Mouse (Mus musculus) megakaryocyte-erythroid progenitor cell, adult 5-6 weeks (primary cell): ENCODE data around the gene Acvr1b. TPM values are rescaled to one million over a fixed set of nuclear protein-coding genes. Genes with fewer than 3 reads are reported as not detected.

Experiments
- ATAC-seq: replicated peaks from 2 replicates; pipeline ENCODE4 v1.8.0; 2016; ENCODE audit warnings: mild to moderate bottlenecking, inconsistent platforms; ENCODE audit not compliant: severe bottlenecking, poor library complexity, low FRiP score, low TSS enrichment
- total RNA-seq, 2 experiments: library from RNA; stranded (forward) in 1 of 2; stranded (reverse) in 1 of 2; fragments of 200-1000, 215-1000 nt in 1 of 2; fragments of >200 nt in 1 of 2; fragmentation: Nextera tagmentation in 1 of 2; gene quantifications; 2 replicates each; pipeline ENCODE4 v1.2.3; 2014 to 2017

Acvr1b gene
- total RNA-seq, 2 experiments from 2014 or later: 1.0 to 1.4 TPM

DNA sequence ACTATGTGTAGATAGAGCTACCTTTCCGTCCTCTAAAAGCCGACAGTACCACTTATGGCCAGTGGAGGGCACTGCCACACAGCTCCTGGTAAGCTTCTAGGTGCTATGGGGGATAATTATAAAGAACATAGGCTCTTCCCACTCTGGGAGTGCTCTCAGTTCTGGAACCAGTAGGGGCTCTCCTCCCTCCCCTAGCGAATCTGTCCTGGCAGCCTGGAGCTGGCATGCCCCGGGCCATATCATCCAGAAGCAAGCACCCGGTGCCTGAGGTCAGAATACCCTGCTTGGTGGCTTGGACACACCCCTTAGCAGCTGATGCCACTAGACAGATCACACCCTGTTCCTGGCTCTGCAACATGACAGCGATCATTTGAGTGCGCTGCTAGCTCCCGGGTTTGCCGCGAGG, 66.9 kb downstream of the Acvr1b start:
- ATAC-seq: peak; percentile 93

DNA sequence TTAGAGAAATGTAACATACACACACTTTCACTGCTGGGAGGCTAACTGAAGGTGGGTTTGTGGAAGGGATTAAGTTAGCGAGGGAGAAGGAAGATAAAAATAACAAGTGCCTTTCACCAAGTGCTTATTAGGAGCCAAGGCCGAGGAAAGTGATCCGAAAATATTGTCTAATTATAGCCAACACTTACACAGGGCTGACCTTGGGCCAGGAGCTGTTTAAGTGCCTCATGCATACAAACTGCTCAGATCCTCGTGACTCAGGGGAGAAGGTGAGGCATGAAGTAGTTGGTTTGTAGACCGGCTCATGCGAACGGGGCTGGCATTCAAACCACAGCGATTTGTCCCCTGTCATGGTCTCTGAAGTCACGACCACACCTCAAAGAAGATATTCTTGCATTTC, 67.4 kb downstream of the Acvr1b start:
- no peak for ATAC-seq

DNA sequence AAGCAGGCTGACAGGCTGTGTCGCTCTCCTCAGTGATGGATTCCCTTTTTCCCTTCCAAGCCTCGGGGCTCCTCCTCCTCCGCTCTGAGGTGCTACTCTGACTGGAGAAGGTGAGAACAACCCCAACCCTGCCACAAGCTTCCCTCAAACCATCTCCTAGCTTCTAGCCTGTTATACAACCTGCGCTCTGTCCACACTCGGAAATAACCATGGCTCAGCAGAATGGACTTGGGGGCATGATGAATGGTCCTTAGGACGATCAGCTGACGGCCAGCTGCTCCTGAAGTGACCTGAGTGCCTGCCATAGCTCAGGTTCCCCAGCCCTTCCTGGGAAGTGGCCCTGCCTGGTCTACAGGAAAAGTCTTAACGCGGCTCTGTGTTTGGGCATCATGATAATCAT, 68.0 kb downstream of the Acvr1b start:
- no peak for ATAC-seq

- ATAC-seq: no peak
These were observed 68.8 kb downstream of the Acvr1b start for GRCm38 (mm10) chr15:101242645-101243044.

DNA sequence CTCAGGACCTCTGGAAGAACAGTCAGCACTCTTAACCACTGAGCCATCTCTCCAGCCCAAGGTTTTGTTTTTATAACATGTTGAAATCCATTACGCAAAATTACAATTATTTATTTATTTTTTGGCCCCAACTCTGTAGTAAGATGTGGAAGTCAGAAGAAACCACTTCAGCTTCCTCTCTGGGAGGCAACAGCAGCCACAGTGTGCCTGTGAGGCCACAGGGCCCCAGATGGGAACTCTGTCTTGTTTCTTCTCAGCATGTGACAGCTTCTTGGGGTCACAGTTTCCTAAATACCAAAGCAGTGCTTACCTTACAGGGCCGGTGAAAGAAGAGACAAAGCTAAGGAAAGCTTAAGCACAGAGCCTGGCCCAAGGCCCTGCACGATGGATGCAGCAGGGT, 70.1 kb downstream of the Acvr1b start:
- no peak for ATAC-seq

- ATAC-seq: peak; percentile 100
These were observed 72.6 kb downstream of the Acvr1b start for GRCm38 (mm10) chr15:101246231-101247154.

DNA sequence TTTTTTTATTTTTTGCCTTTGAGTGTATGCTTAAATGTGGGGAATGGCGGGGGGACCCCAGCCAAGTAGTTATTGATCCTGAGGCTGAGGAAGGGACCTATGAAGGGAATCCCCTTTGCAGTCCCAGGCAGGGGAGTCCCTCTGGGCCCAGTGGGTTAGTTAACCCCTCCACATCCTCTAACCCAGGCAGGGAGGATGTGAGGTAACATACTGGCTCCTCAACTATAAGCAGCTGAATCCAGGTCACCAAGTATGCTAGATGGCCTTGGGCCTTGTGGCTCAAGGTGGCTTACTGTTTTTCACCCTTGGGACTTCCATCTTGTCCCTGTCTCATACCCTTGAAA, 73.3 kb downstream of the Acvr1b start:
- no peak for ATAC-seq

DNA sequence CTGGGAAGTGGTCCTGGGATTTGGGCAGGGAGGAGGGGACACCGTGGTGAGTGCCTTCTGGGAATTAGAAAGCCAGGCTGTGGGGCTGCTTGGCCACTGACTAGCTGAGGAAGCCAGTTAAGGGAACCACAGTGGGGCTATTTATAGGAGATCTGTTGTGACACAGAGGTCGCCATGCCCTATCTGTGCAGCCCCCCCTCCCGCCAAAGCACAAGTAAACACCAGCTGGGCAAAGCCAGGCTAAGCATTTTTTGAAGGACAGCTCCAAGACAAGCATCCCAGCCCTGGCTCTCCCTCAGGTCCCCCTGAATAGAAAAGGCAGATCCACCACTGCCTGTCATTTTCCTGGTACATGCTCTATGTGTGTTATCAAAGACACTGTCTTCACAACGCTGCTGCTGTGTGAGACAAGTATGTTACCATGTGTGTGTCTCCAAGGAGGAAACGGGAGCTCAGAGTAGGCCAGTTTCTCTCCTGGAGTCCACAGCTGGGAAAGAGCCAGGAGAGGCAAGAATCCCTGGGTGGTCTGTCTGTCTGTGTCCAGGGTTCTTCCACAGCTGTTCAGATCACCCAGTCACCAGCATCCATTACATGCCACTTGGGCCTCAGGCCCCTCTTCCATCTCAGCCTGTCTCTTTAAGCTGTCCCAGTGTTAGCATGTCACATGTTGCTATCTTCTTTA, 74.3 kb downstream of the Acvr1b start:
- no peak for ATAC-seq

GRCm38 (mm10) chr15:101250220-101250800, 76.4 kb downstream of the Acvr1b start:
- no peak for ATAC-seq

DNA sequence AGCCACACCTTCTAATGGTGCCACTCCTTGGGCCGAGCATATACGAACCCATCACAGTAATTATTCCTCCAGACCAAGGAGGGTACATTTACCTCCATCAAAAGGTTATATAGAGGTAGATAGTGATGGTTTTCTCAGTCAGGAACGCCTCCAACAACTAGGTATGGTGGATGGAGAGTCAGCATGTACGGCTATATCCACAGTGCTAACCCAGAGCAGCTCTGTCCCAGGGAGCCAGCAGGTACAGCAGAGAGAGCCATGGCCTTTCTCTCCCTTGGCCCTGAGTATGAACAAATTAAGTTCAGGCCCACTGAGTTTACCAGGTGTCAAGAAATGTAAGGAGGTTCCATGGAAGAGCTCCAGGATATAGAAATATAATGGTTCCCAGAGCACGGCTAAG, 78.1 kb downstream of the Acvr1b start:
- no peak for ATAC-seq

DNA sequence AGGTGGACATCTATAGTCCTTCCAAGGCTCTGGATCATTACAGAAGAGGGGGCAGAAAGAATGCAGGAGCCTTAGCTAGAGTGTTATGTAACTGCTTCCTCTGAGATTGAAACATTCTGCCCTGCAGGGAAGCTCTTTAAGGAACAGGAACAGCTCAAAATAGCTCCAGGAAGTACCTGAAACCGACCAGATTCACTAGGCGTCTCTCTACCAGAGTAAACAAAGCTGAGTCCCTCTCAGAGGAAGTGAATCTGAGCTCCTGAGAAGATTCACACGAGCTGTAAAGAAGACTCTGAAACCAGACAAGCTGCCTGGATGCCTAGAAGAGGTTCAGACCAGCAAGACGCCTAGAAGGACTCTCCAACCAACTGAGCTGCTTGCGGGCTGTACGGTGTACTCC, 78.7 kb downstream of the Acvr1b start:
- no peak for ATAC-seq

DNA sequence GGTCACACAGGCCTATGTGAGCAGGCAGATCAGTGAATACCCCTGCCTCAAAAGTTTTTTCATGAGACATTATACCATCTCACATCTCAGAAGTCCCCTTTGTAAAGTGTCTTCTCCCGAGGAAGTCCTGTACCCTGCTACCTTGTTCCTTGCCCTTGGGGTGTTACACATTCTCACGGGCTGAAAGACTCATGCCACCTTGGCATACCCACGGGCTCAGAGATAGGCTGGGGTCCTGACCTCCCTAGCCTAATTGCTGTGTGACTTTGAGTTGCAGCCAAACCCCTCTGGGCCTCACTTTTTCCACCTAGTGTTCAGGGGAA, 79.7 kb downstream of the Acvr1b start:
- ATAC-seq: no peak

GRCm38 (mm10) chr15:101253886-101254795, 80.3 kb downstream of the Acvr1b start, which contains the start of gene Nr4a1:
Nr4a1 (plus strand) TSS chr15:101254269.
- no peak for ATAC-seq

GRCm38 (mm10) chr15:101255842-101256462, 82.1 kb downstream of the Acvr1b start:
- ATAC-seq: no peak

GRCm38 (mm10) chr15:101256463-101257206, 82.8 kb downstream of the Acvr1b start:
- no peak for ATAC-seq

- ATAC-seq: no peak
These were observed 84.6 kb downstream of the Acvr1b start for GRCm38 (mm10) chr15:101258420-101258819.

DNA sequence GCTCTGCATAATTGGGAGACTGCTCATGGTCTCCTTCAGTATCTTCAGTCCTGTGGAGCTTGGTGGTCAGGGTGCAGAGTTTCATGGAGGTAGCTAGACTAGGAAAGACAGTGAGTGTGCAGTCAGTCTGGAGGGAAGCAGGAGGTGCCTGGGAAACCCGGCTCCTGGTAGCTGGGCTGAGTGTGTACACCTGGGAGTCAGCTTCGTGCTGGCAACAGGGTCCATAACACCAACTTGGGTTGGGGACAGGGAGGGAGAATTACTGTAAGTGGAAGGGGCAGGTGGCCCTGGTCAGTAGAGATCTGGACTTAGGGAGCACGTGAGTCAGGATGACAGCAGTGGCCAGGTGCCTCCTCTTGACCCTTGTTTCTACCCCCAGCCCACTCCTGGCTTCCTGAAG, 86.1 kb downstream of the Acvr1b start:
- ATAC-seq: no peak

- no peak for ATAC-seq
These were observed 86.5 kb downstream of the Acvr1b start for GRCm38 (mm10) chr15:101260387-101260786.
